7 mouse cellular contexts compared by ENCODE assay signal in genomic region chr11:85989940-85990493, GRCm38 (mm10).
DNase-seq lines count a peak whose midpoint lies in the region; ATAC-seq and TF ChIP-seq lines count a peak whose summit lies in the region.

No protein-coding gene starts in this region.

- TF ChIP-seq EP300 in ES-Bruce4 (IDR thresholded peaks at IDR 0.05; ENCODE audit: insufficient read depth, low read depth, low read length): no peak

- no peaks in the 10 kb centered on the region for H3K36me3 ChIP-seq in ES-Bruce4 (ENCODE audit: control insufficient read depth, insufficient read depth, low read length, poor library complexity, severe bottlenecking)
- no peaks in the 10 kb centered on the region for H3K36me3 ChIP-seq in forebrain, embryonic 16.5 days (ENCODE audit: control insufficient read depth, insufficient read depth)
- H3K36me3 ChIP-seq in kidney, embryonic 16.5 days (ENCODE audit: insufficient read depth, low read length): no peaks in the 10 kb centered on the region
- H3K36me3 ChIP-seq in stomach, embryonic 14.5 days (ENCODE audit: control insufficient read depth, insufficient read depth, low read length): no peaks in the 10 kb centered on the region

- ATAC-seq in forebrain, embryonic 16.5 days: no peak
- ATAC-seq in kidney, embryonic 16.5 days (ENCODE audit: low FRiP score, low TSS enrichment): peak; percentile 73
- ATAC-seq in stomach, embryonic 14.5 days (ENCODE audit: insufficient number of reproducible peaks, insufficient read depth, low FRiP score, low read depth): no peak

- DNase-seq in CD4-positive helper T cell, adult 2 months (ENCODE audit: low read depth, low spot score): peak; percentile 57
- DNase-seq in lung, postnatal 4 days: peak; percentile 47 to 51
- no peak for DNase-seq in ovary, postnatal 36 days (ENCODE audit: low spot score)

- H3K9me3 ChIP-seq in ES-Bruce4 (replicated peaks; ENCODE audit: control insufficient read depth, insufficient read depth, low read length, poor library complexity, severe bottlenecking): no peaks in the 10 kb centered on the region
- H3K9me3 ChIP-seq in forebrain, embryonic 16.5 days (ENCODE audit: control insufficient read depth, low read length): no peaks in the 10 kb centered on the region
- no peaks in the 10 kb centered on the region for H3K9me3 ChIP-seq in kidney, embryonic 16.5 days (ENCODE audit: low read length)
- no peaks in the 10 kb centered on the region for H3K9me3 ChIP-seq in stomach, embryonic 14.5 days (ENCODE audit: control insufficient read depth, low read depth, low read length)

- H3K9ac ChIP-seq in ES-Bruce4 (ENCODE audit: low read depth, poor library complexity, severe bottlenecking): no peak overlapping the region
- no peak overlapping the region for H3K9ac ChIP-seq in forebrain, embryonic 16.5 days (replicated peaks; ENCODE audit: low read depth, low read length)
- H3K9ac ChIP-seq in kidney, embryonic 16.5 days (replicated peaks; ENCODE audit: low read length): peak overlapping the region; percentile 41
- no peak overlapping the region for H3K9ac ChIP-seq in stomach, embryonic 14.5 days (replicated peaks; ENCODE audit: low read depth, low read length)

- H3K4me3 ChIP-seq in ES-Bruce4 (ENCODE audit: low read depth, low read length): no peak overlapping the region
- H3K4me3 ChIP-seq in forebrain, embryonic 16.5 days (replicated peaks; ENCODE audit: low read length): peak overlapping the region; percentile 23
- peak overlapping the region; percentile 36 for H3K4me3 ChIP-seq in kidney, embryonic 16.5 days (ENCODE audit: low read length)
- peak overlapping the region; percentile 17 for H3K4me3 ChIP-seq in stomach, embryonic 14.5 days (ENCODE audit: low read depth, low read length)

- H3K27ac ChIP-seq in ES-Bruce4 (ENCODE audit: insufficient read depth, low read length): no peak overlapping the region
- H3K27ac ChIP-seq in forebrain, embryonic 16.5 days (ENCODE audit: low read length): no peak overlapping the region
- H3K27ac ChIP-seq in kidney, embryonic 16.5 days (ENCODE audit: low read length): no peak overlapping the region
- no peak overlapping the region for H3K27ac ChIP-seq in stomach, embryonic 14.5 days (ENCODE audit: low read length)

- TF ChIP-seq CTCF in ES-Bruce4 (IDR thresholded peaks at IDR 0.05; ENCODE audit: low read depth, low read length): peak; percentile 45

- no peaks in the 10 kb centered on the region for H3K4me1 ChIP-seq in ES-Bruce4 (ENCODE audit: control insufficient read depth, insufficient read depth, low read length)
- peaks cover 11% of the 10 kb centered on the region for H3K4me1 ChIP-seq in forebrain, embryonic 16.5 days (replicated peaks; ENCODE audit: control insufficient read depth, insufficient read depth, low read length)
- H3K4me1 ChIP-seq in kidney, embryonic 16.5 days (ENCODE audit: insufficient read depth, low read length): peaks cover 16% of the 10 kb centered on the region
- H3K4me1 ChIP-seq in stomach, embryonic 14.5 days (ENCODE audit: control insufficient read depth, insufficient read depth, low read length): peaks cover 4% of the 10 kb centered on the region

- 9% methylated on average over 12 of the region's 12 CpGs for WGBS in forebrain, embryonic 16.5 days
- WGBS in kidney, embryonic 16.5 days: 10% methylated on average over 12 of the region's 12 CpGs
- whole genome bisulfite sequencing in stomach, embryonic 14.5 days: 13% methylated on average over 12 of the region's 12 CpGs

- H3K27me3 ChIP-seq in ES-Bruce4 (ENCODE audit: control insufficient read depth, insufficient read depth, low read length, poor library complexity, severe bottlenecking): no peaks in the 10 kb centered on the region
- H3K27me3 ChIP-seq in forebrain, embryonic 16.5 days (replicated peaks; ENCODE audit: control insufficient read depth, insufficient read depth, low read length): peaks cover 8% of the 10 kb centered on the region; the same call in 1 of the 2 replicates
- H3K27me3 ChIP-seq in kidney, embryonic 16.5 days (ENCODE audit: insufficient read depth, low read length): peaks cover 36% of the 10 kb centered on the region
- no peaks in the 10 kb centered on the region for H3K27me3 ChIP-seq in stomach, embryonic 14.5 days (ENCODE audit: control insufficient read depth, insufficient read depth, low read length)

- peak overlapping the region; percentile 39 for H3K4me2 ChIP-seq in forebrain, embryonic 16.5 days (ENCODE audit: low read length)
- H3K4me2 ChIP-seq in kidney, embryonic 16.5 days (replicated peaks; ENCODE audit: low read depth, low read length): peak overlapping the region; percentile 62
- peak overlapping the region; percentile 34 for H3K4me2 ChIP-seq in stomach, embryonic 14.5 days (replicated peaks; ENCODE audit: low read depth, low read length)

- TF ChIP-seq POLR2A in ES-Bruce4 (IDR thresholded peaks at IDR 0.05; ENCODE audit: insufficient read depth, low read length): no peak
